Mouse (Mus musculus): ENCODE results near the gene H2-Ab1. TPM values are rescaled to one million over a fixed set of nuclear protein-coding genes. Genes with fewer than 3 reads are reported as not detected.
"Not testable (repeated sequence)": the region's sequence is repeated elsewhere in the genome, so short reads cannot be mapped to it uniquely, and the experiment has no call there.

Gene H2-Ab1
- polyA plus RNA-seq (2012; rRNA removed): 251 and 267 TPM in 2 replicates

DNA sequence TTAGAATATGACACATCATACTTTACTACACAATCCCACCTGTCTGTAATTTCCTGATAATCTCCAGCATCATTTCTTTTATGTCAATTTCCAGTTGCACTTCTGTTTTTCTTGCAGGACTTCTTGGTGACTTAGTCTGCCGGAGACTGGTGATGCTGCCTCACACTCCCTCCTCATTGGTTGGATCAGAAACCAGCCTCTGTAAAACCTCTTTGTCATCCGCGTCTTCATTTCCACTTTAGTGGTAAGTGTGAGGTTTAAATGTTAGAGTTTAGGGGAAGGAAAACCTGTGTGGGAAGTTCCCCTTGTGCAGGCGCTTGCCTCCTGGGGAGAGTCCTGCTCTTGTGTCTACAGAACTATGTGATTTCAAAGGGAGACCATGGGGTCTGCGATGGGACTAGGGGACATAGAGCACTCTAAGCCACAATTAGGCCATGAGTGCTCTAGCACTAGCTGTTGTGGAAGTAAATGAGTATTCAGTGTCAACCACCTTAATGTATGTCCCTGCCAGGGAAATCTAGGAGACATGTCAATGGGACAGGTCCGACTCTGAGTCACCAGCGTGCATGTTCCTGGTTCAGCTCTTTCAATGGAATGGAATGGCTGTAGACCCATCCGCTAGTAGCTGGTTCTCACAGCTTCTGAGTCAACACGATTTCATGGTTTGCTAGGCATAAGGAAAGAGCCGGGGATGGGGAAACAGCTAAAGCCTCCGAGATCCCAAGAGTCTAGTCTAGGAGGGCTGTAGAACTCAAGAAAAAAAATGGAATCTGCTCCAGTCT is at the start of gene H2-Ab1:
Gene H2-Ab1 (plus strand): TSS at position 96 of the 782 bp plus-strand sequence.
- DNase-seq (ENCODE audit: low spot score): no peak

DNA sequence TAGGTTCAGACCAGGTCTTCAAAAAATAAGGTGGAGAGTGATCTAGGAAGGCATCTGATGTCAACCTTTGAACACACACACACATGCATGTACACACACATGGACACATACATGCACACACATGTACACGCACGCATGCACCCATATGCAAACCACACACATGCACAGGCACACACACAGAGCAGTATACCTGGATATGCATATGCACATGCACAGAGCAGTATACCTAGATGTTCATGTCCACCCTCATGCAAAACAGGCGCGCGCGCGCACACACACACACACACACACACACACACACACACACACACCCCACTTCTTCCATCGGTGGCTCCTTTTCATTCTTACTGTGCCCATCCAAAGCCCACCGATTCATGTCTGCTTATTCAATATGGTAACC is 49.6 kb upstream of the H2-Ab1 start:
- DNase-seq (ENCODE audit: low spot score): no peak

GRCm38 (mm10) chr17:34208421-34208820 is 49.1 kb upstream of the H2-Ab1 start:
- DNase-seq (ENCODE audit: low spot score): no peak

GRCm38 (mm10) chr17:34209680-34210079 is 47.8 kb upstream of the H2-Ab1 start:
- DNase-seq (ENCODE audit: low spot score): no peak

GRCm38 (mm10) chr17:34210599-34210998 is 46.9 kb upstream of the H2-Ab1 start:
- DNase-seq (ENCODE audit: low spot score): no peak

GRCm38 (mm10) chr17:34211746-34212365 is 45.6 kb upstream of the H2-Ab1 start:
- no peak for DNase-seq (ENCODE audit: low spot score)

DNA sequence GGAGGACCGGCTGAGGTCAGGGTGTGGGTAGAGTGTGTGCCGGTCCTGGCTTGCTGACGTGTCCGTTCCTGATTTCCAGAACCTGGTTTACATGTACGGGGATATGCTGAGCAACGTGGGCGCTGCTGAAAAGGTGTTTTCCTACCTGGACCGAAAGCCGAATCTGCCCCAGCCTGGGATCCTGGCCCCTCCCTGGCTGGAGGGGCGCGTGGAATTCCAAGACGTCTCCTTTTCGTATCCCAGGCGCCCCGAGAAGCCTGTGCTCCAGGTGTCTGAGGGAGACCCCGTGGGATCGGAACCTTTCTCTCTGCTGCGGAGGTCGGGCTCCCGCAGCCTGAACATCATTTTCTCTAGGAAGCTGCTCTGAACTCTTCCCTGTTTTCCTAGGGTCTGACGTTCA is 43.6 kb upstream of the H2-Ab1 start:
- no peak for DNase-seq (ENCODE audit: low spot score)

DNA sequence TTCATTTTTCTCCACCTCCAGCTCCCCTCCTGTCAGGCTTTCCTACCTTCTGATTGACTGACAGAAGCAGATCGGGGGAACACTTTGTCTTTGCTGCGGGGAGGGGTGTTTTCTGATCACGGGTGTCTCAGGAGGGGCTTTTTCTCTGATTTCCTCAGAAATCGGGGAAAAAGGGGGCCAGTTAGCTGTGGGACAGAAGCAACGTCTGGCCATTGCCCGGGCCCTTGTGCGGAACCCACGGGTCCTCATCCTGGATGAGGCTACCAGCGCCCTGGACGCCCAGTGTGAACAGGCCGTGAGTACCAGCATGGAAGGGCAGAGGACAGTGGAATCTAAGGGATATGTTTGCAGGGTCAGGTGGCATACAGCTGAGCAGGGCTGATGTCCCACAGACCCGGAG is 42.3 kb upstream of the H2-Ab1 start:
- no peak for DNase-seq (ENCODE audit: low spot score)

DNA sequence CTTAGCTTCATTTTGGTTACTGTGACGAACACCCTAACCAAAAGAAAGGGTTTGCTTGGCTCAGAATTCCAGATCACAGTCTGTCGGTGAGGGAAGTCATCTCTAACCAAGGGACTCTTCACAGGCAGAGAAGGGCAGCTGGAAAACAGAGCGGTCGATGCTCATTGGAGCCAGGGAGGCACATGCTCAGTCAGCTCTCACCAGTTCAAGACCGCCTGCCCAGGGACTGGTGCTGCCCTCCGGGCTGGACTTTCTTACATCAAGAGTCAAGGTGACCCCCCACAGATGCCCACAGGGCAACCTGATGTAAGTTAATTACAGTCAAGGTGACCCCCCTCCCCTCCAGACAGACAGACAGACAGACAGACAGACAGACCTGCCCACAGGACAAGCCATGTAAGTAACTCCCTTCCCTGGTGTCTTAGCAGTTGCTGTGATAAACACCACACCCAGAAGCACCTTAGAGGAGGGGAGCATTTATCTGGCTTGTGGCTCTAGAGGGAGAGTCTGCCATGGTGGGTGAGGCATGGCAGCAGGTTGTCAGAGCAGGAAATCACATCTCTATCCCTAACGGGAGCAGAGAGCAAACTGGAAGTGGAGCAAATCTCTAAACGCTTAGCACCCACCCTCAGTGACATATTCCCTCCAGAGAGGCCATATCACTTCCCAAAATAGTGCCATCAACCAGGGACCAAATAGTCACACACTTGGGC is 40.1 kb upstream of the H2-Ab1 start:
- no peak for DNase-seq (ENCODE audit: low spot score)

GRCm38 (mm10) chr17:34217986-34218385 is 39.5 kb upstream of the H2-Ab1 start:
- DNase-seq (ENCODE audit: low spot score): no peak

- no peak for DNase-seq (ENCODE audit: low spot score)
These were observed 38.8 kb upstream of the H2-Ab1 start for GRCm38 (mm10) chr17:34218675-34219074.

- not testable (repeated sequence) for DNase-seq (ENCODE audit: low spot score)
These were observed 38.4 kb upstream of the H2-Ab1 start for GRCm38 (mm10) chr17:34219096-34219495.

- DNase-seq (ENCODE audit: low spot score): not testable (repeated sequence)
These were observed 37.7 kb upstream of the H2-Ab1 start for GRCm38 (mm10) chr17:34219801-34220200.

GRCm38 (mm10) chr17:34220401-34220800 is 37.1 kb upstream of the H2-Ab1 start:
- DNase-seq (ENCODE audit: low spot score): not testable (repeated sequence)

- DNase-seq (ENCODE audit: low spot score): no peak
These were observed 32.7 kb upstream of the H2-Ab1 start for GRCm38 (mm10) chr17:34224816-34225215.

- DNase-seq (ENCODE audit: low spot score): no peak
These were observed 32.1 kb upstream of the H2-Ab1 start for GRCm38 (mm10) chr17:34225426-34225825.

- DNase-seq (ENCODE audit: low spot score): not testable (repeated sequence)
These were observed 31.6 kb upstream of the H2-Ab1 start for GRCm38 (mm10) chr17:34225911-34226310.

DNA sequence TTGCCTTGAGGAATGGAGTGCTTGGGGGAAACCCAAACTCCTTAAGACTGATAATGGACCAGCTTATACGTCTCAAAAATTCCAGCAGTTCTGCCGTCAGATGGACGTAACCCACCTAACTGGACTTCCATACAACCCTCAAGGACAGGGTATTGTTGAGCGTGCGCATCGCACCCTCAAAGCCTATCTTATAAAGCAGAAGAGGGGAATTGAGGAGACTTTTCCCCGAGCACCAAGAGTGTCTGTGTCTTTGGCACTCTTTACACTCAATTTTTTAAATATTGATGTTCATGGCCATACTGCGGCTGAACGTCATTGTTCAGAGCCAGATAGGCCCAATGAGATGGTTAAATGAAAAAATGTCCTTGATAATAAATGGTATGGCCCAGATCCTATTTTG is 26.5 kb upstream of the H2-Ab1 start:
- DNase-seq (ENCODE audit: low spot score): not testable (repeated sequence)

DNA sequence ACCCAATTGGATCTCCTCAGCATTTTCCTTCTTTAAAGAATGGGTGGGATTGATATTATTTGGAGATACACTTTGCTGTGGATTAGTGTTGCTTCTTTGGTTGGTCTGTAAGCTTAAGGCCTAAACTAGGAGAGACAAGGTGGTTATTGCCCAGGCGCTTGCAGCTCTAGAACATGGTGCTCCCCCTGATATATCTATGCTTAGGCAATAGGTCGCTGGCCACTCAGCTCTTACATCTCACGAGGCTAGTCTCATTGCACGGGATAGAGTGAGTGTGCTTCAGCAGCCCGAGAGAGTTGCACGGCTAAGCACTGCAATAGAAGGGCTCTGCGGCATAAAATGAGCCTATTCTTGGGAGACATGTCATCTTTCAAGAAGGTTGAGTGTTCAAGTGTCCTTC is 25.5 kb upstream of the H2-Ab1 start:
- DNase-seq (ENCODE audit: low spot score): not testable (repeated sequence)

DNA sequence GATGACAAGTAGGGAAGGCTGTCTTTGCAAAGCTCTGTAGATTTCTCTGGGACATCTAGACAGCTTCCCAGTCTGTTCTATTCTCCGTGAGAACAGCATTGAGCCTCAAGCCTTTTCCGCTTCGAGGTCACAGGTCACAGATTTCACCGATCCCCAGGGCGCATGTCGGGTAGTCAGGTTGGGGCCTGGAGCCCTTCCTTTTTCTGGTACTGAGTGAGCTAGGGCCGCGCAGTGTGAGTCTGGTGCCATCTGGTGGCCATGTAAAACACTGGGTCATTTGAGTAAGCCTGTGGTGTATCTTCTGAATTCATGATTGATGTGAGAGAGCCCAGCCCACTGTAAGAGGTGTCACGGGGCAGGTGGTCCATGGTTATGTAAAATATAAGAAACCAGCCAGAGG is 22.6 kb upstream of the H2-Ab1 start:
- DNase-seq (ENCODE audit: low spot score): peak; percentile 42

- DNase-seq (ENCODE audit: low spot score): no peak
These were observed 20.8 kb upstream of the H2-Ab1 start for GRCm38 (mm10) chr17:34236691-34237090.

- no peak for DNase-seq (ENCODE audit: low spot score)
These were observed 19.7 kb upstream of the H2-Ab1 start for GRCm38 (mm10) chr17:34237741-34238140.

GRCm38 (mm10) chr17:34238706-34239105 is 18.8 kb upstream of the H2-Ab1 start, which contains the start of gene H2-Ob:
Gene H2-Ob, plus strand, starts transcription at chr17:34238903.
- no peak for DNase-seq (ENCODE audit: low spot score)
